Mouse (Mus musculus) forebrain, embryonic 14.5 days (tissue): ENCODE results near the gene Sec14l3. TPM values are rescaled to one million over a fixed set of nuclear protein-coding genes. Genes with fewer than 3 reads are reported as not detected.
A peak's percentile ranks its signal among the peaks of the same experiment; 100 is the strongest.
"Not testable (repeated sequence)": the region's sequence is repeated elsewhere in the genome, so short reads cannot be mapped to it uniquely, and the experiment has no call there.

ENCODE experiments used
- ATAC-seq: fragments of 200-750 bp; cut with Nextera tagmentation; 2 replicates; pipeline ENCODE4 v1.8.0; 2017; ENCODE audit warnings: mild to moderate bottlenecking, moderate library complexity
- DNase-seq: peaks from one replicate; pipeline ENCODE4 v3.0.0-alpha.2; 2015; ENCODE audit warnings: low spot score
- H3K27ac ChIP-seq: fragments of 300-500 bp; sonication (generic); 2 replicates; pipeline ENCODE4 v1.5.1; 2014; ENCODE audit warnings: low read depth, mild to moderate bottlenecking, control low read depth, low read length, moderate library complexity
- H3K27me3 ChIP-seq: fragments of 300-500 bp; sonication (generic); replicated peaks from 2 replicates; pipeline ENCODE4 v1.6.1; 2014; ENCODE audit warnings: low read length, control low read depth, mixed read lengths; ENCODE audit not compliant: control insufficient read depth, insufficient read depth
- H3K36me3 ChIP-seq: fragments of 300-500 bp; sonication (generic); 2 replicates; pipeline ENCODE4 v1.6.1; 2014; ENCODE audit warnings: low read length, control low read depth; ENCODE audit not compliant: control insufficient read depth, insufficient read depth
- H3K4me1 ChIP-seq: fragments of 300-500 bp; sonication (generic); 2 replicates; pipeline ENCODE4 v1.6.1; 2014; ENCODE audit warnings: antibody characterized with exemption, low read length, control low read depth; ENCODE audit not compliant: control insufficient read depth, insufficient read depth
- H3K4me2 ChIP-seq: fragments of 300-500 bp; sonication (generic); 2 replicates; pipeline ENCODE4 v1.6.1; 2014; ENCODE audit warnings: mild to moderate bottlenecking, control low read depth, low read length
- H3K4me3 ChIP-seq: fragments of 300-500 bp; sonication (generic); 2 replicates; pipeline ENCODE4 v1.5.1; 2014; ENCODE audit warnings: low read depth, low read length, control low read depth
- H3K9ac ChIP-seq: fragments of 300-500 bp; sonication (generic); 2 replicates; pipeline ENCODE4 v1.6.1; 2014; ENCODE audit warnings: mild to moderate bottlenecking, low read length, control low read depth, moderate library complexity
- H3K9me3 ChIP-seq: fragments of 300-500 bp; sonication (generic); replicated peaks from 2 replicates; pipeline ENCODE4 v1.6.1; 2016; ENCODE audit warnings: low read length, control low read depth, mixed read lengths; ENCODE audit not compliant: control insufficient read depth
- WGBS: fragments of 180-500 bp; shearing (Covaris S2); extraction: QIAGEN DNeasy Blood & Tissue Kit; methylation state at CpG from one replicate; pipeline ENCODE4 v1.1.7; 2014; 5-methylcytosine and 5-hydroxymethylcytosine counted together
- polyA plus RNA-seq: library from polyadenylated mRNA; unstranded; fragments of >200 nt; fragmentation: Nextera tagmentation; extraction: Ambion mirVana; gene quantifications from 2 replicates; pipeline ENCODE4 v1.2.1, GENCODE M21; 2014

Gene Sec14l3
- polyA plus RNA-seq, 1 experiment from 2014 or later = 0.52 TPM

GRCm38 (mm10) chr11:4107901-4108300 is 43.3 kb downstream of the Sec14l3 start:
- not testable (repeated sequence) for H3K4me3 ChIP-seq, DNase-seq, H3K9ac ChIP-seq, H3K27me3 ChIP-seq, H3K27ac ChIP-seq, H3K9me3 ChIP-seq, H3K4me1 ChIP-seq, H3K36me3 ChIP-seq, H3K4me2 ChIP-seq, ATAC-seq
- WGBS = 96% methylated on average over 4 of the region's 6 CpGs

GRCm38 (mm10) chr11:4108691-4109090 is 44.0 kb downstream of the Sec14l3 start:
- H3K36me3 ChIP-seq = no peaks in the 10 kb centered on the region
- H3K4me1 ChIP-seq = no peaks in the 10 kb centered on the region
- ATAC-seq (no peak), DNase-seq (no peak)
- no peak overlapping the region for H3K9ac ChIP-seq
- no peak overlapping the region for H3K27ac ChIP-seq
- no peaks in the 10 kb centered on the region for H3K27me3 ChIP-seq
- no peak overlapping the region for H3K4me2 ChIP-seq
- no peak overlapping the region for H3K4me3 ChIP-seq
- WGBS = 88% methylated on average over 7 of the region's 7 CpGs
- H3K9me3 ChIP-seq = no peaks in the 10 kb centered on the region

GRCm38 (mm10) chr11:4112033-4112432 is 47.4 kb downstream of the Sec14l3 start:
- ATAC-seq (no peak), DNase-seq (no peak)
- no peaks in the 10 kb centered on the region for H3K9me3 ChIP-seq
- no peak overlapping the region for H3K27ac ChIP-seq
- H3K4me1 ChIP-seq = 0 out of 2 replicates have a peak, but pooled peaks cover 3% of the 10 kb centered on the region
- H3K4me2 ChIP-seq = no peak overlapping the region
- H3K9ac ChIP-seq = no peak overlapping the region
- H3K27me3 ChIP-seq = no peaks in the 10 kb centered on the region
- WGBS = 95% methylated on average over 4 of the region's 4 CpGs
- H3K36me3 ChIP-seq = no peaks in the 10 kb centered on the region
- H3K4me3 ChIP-seq = no peak overlapping the region

- Histone ChIP-seq H3K4me1 (0 out of 2 replicates have a peak, but pooled peaks cover 5% of the 10 kb centered on the region), H3K9ac (no peak overlapping the region), H3K27ac (no peak overlapping the region), H3K36me3 (no peaks in the 10 kb centered on the region), H3K9me3 (no peaks in the 10 kb centered on the region), H3K4me3 (no peak overlapping the region), H3K4me2 (no peak overlapping the region), H3K27me3 (no peaks in the 10 kb centered on the region)
- DNase-seq = no peak
- no peak for ATAC-seq
- WGBS = 86% methylated on average over 6 of the region's 6 CpGs
Measured at GRCm38 (mm10) chr11:4112861-4113260, 48.2 kb downstream of the Sec14l3 start.

GRCm38 (mm10) chr11:4113496-4113895 is 48.9 kb downstream of the Sec14l3 start:
- Histone ChIP-seq H3K4me2 (no peak overlapping the region), H3K36me3 (no peaks in the 10 kb centered on the region), H3K9me3 (no peaks in the 10 kb centered on the region), H3K27me3 (no peaks in the 10 kb centered on the region), H3K4me3 (no peak overlapping the region), H3K27ac (no peak overlapping the region), H3K4me1 (0 out of 2 replicates have a peak, but pooled peaks cover 7% of the 10 kb centered on the region), H3K9ac (no peak overlapping the region)
- ATAC-seq (no peak), DNase-seq (no peak)
- WGBS = 88% methylated on average over 4 of the region's 4 CpGs

- no peak overlapping the region for H3K4me3 ChIP-seq
- no peak for ATAC-seq
- no peaks in the 10 kb centered on the region for H3K36me3 ChIP-seq
- no peak overlapping the region for H3K27ac ChIP-seq
- no peak overlapping the region for H3K4me2 ChIP-seq
- 85% methylated on average over 6 of the region's 6 CpGs for WGBS
- DNase-seq = no peak
- 0 out of 2 replicates have a peak, but pooled peaks cover 7% of the 10 kb centered on the region for H3K4me1 ChIP-seq
- H3K9ac ChIP-seq = no peak overlapping the region
- no peaks in the 10 kb centered on the region for H3K27me3 ChIP-seq
- H3K9me3 ChIP-seq = no peaks in the 10 kb centered on the region
Measured at GRCm38 (mm10) chr11:4113970-4114369, 49.3 kb downstream of the Sec14l3 start.

- not testable (repeated sequence) for H3K4me3 ChIP-seq, ATAC-seq, H3K4me1 ChIP-seq, H3K9ac ChIP-seq, DNase-seq, H3K27ac ChIP-seq, H3K9me3 ChIP-seq, H3K36me3 ChIP-seq, H3K4me2 ChIP-seq, H3K27me3 ChIP-seq
- WGBS = 57% methylated on average over 6 of the region's 6 CpGs
Measured at GRCm38 (mm10) chr11:4114541-4114940, 49.9 kb downstream of the Sec14l3 start.

- Histone ChIP-seq H3K27me3 (no peaks in the 10 kb centered on the region; the same call in 1 of the 2 replicates), H3K4me2 (no peak overlapping the region), H3K9ac (no peak overlapping the region; the same call in 1 of the 2 replicates), H3K4me1 (0 out of 2 replicates have a peak, but pooled peaks cover 7% of the 10 kb centered on the region), H3K4me3 (no peak overlapping the region), H3K27ac (no peak overlapping the region), H3K9me3 (no peaks in the 10 kb centered on the region), H3K36me3 (no peaks in the 10 kb centered on the region)
- 84% methylated on average over 4 of the region's 4 CpGs for WGBS
- ATAC-seq = no peak
- DNase-seq = no peak
Measured at GRCm38 (mm10) chr11:4115407-4115806, 50.8 kb downstream of the Sec14l3 start.

- Histone ChIP-seq H3K27me3 (no peaks in the 10 kb centered on the region; the same call in 1 of the 2 replicates), H3K9ac (peak overlapping the region; percentile 17; the same call in 1 of the 2 replicates), H3K4me3 (no peak overlapping the region), H3K9me3 (no peaks in the 10 kb centered on the region), H3K27ac (no peak overlapping the region), H3K4me1 (0 out of 2 replicates have a peak, but pooled peaks cover 7% of the 10 kb centered on the region), H3K36me3 (no peaks in the 10 kb centered on the region), H3K4me2 (no peak overlapping the region)
- DNase-seq (peak; percentile 34), ATAC-seq (peak; percentile 16; the same call in 1 of the 2 replicates)
- WGBS = 59% methylated on average over 11 of the region's 11 CpGs
Measured at GRCm38 (mm10) chr11:4116458-4117141, 52.0 kb downstream of the Sec14l3 start.
